Mouse (Mus musculus) liver, embryonic 11.5 days (tissue): ENCODE measurements at regions not wholly inside any gene's neighbourhood (a gene's known extent, or its start where the extent isn't known, plus 50 kb on each side); places are given as distances from the start of the nearest gene placed in this dataset.

Source experiments
- ATAC-seq: fragments of 200-750 bp; cut with Nextera tagmentation; replicated peaks from 2 replicates; pipeline ENCODE4 v1.8.0; 2017; ENCODE audit warnings: moderate number of reproducible peaks, mild to moderate bottlenecking, moderate TSS enrichment, moderate library complexity; ENCODE audit not compliant: low FRiP score
- DNase-seq: peaks from one replicate; pipeline ENCODE4 v3.0.0-alpha.2; 2017; ENCODE audit warnings: low spot score
- H3K27ac ChIP-seq: fragments of 300-500 bp; sonication (generic); 2 replicates; pipeline ENCODE4 v1.5.1; 2014; ENCODE audit warnings: mild to moderate bottlenecking, low read depth, low read length, control low read depth
- H3K27me3 ChIP-seq: fragments of 300-500 bp; sonication (generic); replicated peaks from 2 replicates; pipeline ENCODE4 v1.6.1; 2014; ENCODE audit warnings: low read length, mixed read lengths; ENCODE audit not compliant: control insufficient read depth, insufficient read depth
- H3K36me3 ChIP-seq: fragments of 300-500 bp; sonication (generic); 2 replicates; pipeline ENCODE4 v1.6.1; 2014; ENCODE audit warnings: mild to moderate bottlenecking, low read length, moderate library complexity, mixed read lengths; ENCODE audit not compliant: control insufficient read depth, insufficient read depth
- H3K4me1 ChIP-seq: fragments of 300-500 bp; sonication (generic); replicated peaks from 2 replicates; pipeline ENCODE4 v1.6.1; 2014; ENCODE audit warnings: low read length, mixed read lengths; ENCODE audit not compliant: control insufficient read depth, insufficient read depth
- H3K4me2 ChIP-seq: fragments of 300-500 bp; sonication (generic); 2 replicates; pipeline ENCODE4 v1.6.1; 2014; ENCODE audit warnings: mild to moderate bottlenecking, control low read depth, moderate library complexity
- H3K4me3 ChIP-seq: fragments of 300-500 bp; sonication (generic); 2 replicates; pipeline ENCODE4 v1.5.1; 2014; ENCODE audit warnings: low read depth, low read length, control low read depth
- H3K9ac ChIP-seq: fragments of 300-500 bp; sonication (generic); 2 replicates; pipeline ENCODE4 v1.6.1; 2014; ENCODE audit warnings: low read depth, low read length, control low read depth
- H3K9me3 ChIP-seq: fragments of 300-500 bp; sonication (generic); 2 replicates; pipeline ENCODE4 v1.6.1; 2016; ENCODE audit warnings: low read length, inconsistent platforms, mixed read lengths; ENCODE audit not compliant: control insufficient read depth
- WGBS: fragments of 180-500 bp; shearing (Covaris S2); extraction: QIAGEN DNeasy Blood & Tissue Kit; methylation state at CpG from one replicate; pipeline ENCODE4 v1.1.7; 2014; 5-methylcytosine and 5-hydroxymethylcytosine counted together

- no peak for ATAC-seq
- Histone ChIP-seq H3K27ac (no peak overlapping the region), H3K4me1 (no peaks in the 10 kb centered on the region), H3K4me2 (no peak overlapping the region), H3K36me3 (no peaks in the 10 kb centered on the region), H3K9me3 (no peaks in the 10 kb centered on the region), H3K4me3 (no peak overlapping the region), H3K27me3 (no peaks in the 10 kb centered on the region), H3K9ac (no peak overlapping the region)
- WGBS = 63% methylated on average over 7 of the region's 7 CpGs
- no peak for DNase-seq
Observed at GRCm38 (mm10) chr3:127995678-127996077, 99.6 kb upstream of the Fam241a start.

GRCm38 (mm10) chr3:127987583-127987982, 91.5 kb upstream of the Fam241a start:
- Histone ChIP-seq H3K4me2 (no peak overlapping the region), H3K9ac (no peak overlapping the region), H3K9me3 (no peaks in the 10 kb centered on the region), H3K27ac (no peak overlapping the region), H3K4me3 (no peak overlapping the region), H3K27me3 (no peaks in the 10 kb centered on the region), H3K36me3 (no peaks in the 10 kb centered on the region), H3K4me1 (no peaks in the 10 kb centered on the region)
- ATAC-seq = no peak
- WGBS = 59% methylated on average over 6 of the region's 6 CpGs
- no peak for DNase-seq

- H3K9me3 ChIP-seq = no peaks in the 10 kb centered on the region
- no peak overlapping the region for H3K4me2 ChIP-seq
- no peak overlapping the region for H3K4me3 ChIP-seq
- no peak for DNase-seq
- no peak overlapping the region for H3K27ac ChIP-seq
- H3K9ac ChIP-seq = no peak overlapping the region
- H3K36me3 ChIP-seq = no peaks in the 10 kb centered on the region
- no peak for ATAC-seq
- WGBS = 81% methylated on average over 3 of the region's 3 CpGs
- H3K4me1 ChIP-seq = no peaks in the 10 kb centered on the region
- no peaks in the 10 kb centered on the region for H3K27me3 ChIP-seq
Observed at GRCm38 (mm10) chr3:127985165-127985564, 89.0 kb upstream of the Fam241a start.

- no peak for ATAC-seq
- H3K4me1 ChIP-seq = no peaks in the 10 kb centered on the region
- no peaks in the 10 kb centered on the region for H3K36me3 ChIP-seq
- no peaks in the 10 kb centered on the region for H3K27me3 ChIP-seq
- H3K4me3 ChIP-seq = no peak overlapping the region
- no peak overlapping the region for H3K27ac ChIP-seq
- DNase-seq = no peak
- no peaks in the 10 kb centered on the region for H3K9me3 ChIP-seq
- 57% methylated on average over 6 of the region's 6 CpGs for WGBS
- H3K4me2 ChIP-seq = no peak overlapping the region
- H3K9ac ChIP-seq = no peak overlapping the region
Observed at GRCm38 (mm10) chr3:127977240-127977639, 81.1 kb upstream of the Fam241a start.

GRCm38 (mm10) chr3:127970891-127971290, 74.8 kb upstream of the Fam241a start:
- H3K27me3 ChIP-seq = no peaks in the 10 kb centered on the region
- no peaks in the 10 kb centered on the region for H3K9me3 ChIP-seq
- no peak overlapping the region for H3K9ac ChIP-seq
- H3K27ac ChIP-seq = no peak overlapping the region
- H3K4me1 ChIP-seq = no peaks in the 10 kb centered on the region
- DNase-seq = peak; percentile 68
- no peaks in the 10 kb centered on the region for H3K36me3 ChIP-seq
- 6% methylated on average over 5 of the region's 5 CpGs for WGBS
- no peak for ATAC-seq
- H3K4me2 ChIP-seq = no peak overlapping the region
- no peak overlapping the region for H3K4me3 ChIP-seq

- Histone ChIP-seq H3K4me1 (no peaks in the 10 kb centered on the region), H3K4me2 (no peak overlapping the region), H3K9ac (no peak overlapping the region), H3K27me3 (no peaks in the 10 kb centered on the region), H3K27ac (no peak overlapping the region), H3K4me3 (no peak overlapping the region), H3K9me3 (no peaks in the 10 kb centered on the region), H3K36me3 (no peaks in the 10 kb centered on the region)
- ATAC-seq (no peak), DNase-seq (no peak)
- 77% methylated on average over 10 of the region's 10 CpGs for WGBS
Observed at GRCm38 (mm10) chr3:127967170-127967569, 71.0 kb upstream of the Fam241a start.

- no peaks in the 10 kb centered on the region for H3K9me3 ChIP-seq
- WGBS = 87% methylated on average over 4 of the region's 4 CpGs
- H3K9ac ChIP-seq = no peak overlapping the region
- H3K27ac ChIP-seq = no peak overlapping the region
- no peaks in the 10 kb centered on the region for H3K36me3 ChIP-seq
- no peaks in the 10 kb centered on the region for H3K4me1 ChIP-seq
- ATAC-seq (no peak), DNase-seq (no peak)
- no peaks in the 10 kb centered on the region for H3K27me3 ChIP-seq
- H3K4me2 ChIP-seq = no peak overlapping the region
- H3K4me3 ChIP-seq = no peak overlapping the region
Observed at GRCm38 (mm10) chr3:127966214-127966613, 70.1 kb upstream of the Fam241a start.

GRCm38 (mm10) chr3:127958919-127959684, 63.0 kb upstream of the Fam241a start:
- ATAC-seq (no peak), DNase-seq (no peak)
- Histone ChIP-seq H3K36me3 (no peaks in the 10 kb centered on the region), H3K4me3 (no peak overlapping the region), H3K4me1 (no peaks in the 10 kb centered on the region), H3K4me2 (no peak overlapping the region), H3K27me3 (no peaks in the 10 kb centered on the region; the same call in 1 of the 2 replicates), H3K9me3 (no peaks in the 10 kb centered on the region), H3K9ac (no peak overlapping the region), H3K27ac (no peak overlapping the region)
- 32% methylated on average over 13 of the region's 13 CpGs for whole genome bisulfite sequencing

- 81% methylated on average over 4 of the region's 4 CpGs for WGBS
- H3K9ac ChIP-seq = no peak overlapping the region
- H3K27me3 ChIP-seq = no peaks in the 10 kb centered on the region; the same call in 1 of the 2 replicates
- no peaks in the 10 kb centered on the region for H3K4me1 ChIP-seq
- DNase-seq = no peak
- H3K9me3 ChIP-seq = no peaks in the 10 kb centered on the region
- H3K27ac ChIP-seq = no peak overlapping the region
- no peak for ATAC-seq
- no peak overlapping the region for H3K4me3 ChIP-seq
- H3K36me3 ChIP-seq = no peaks in the 10 kb centered on the region
- H3K4me2 ChIP-seq = no peak overlapping the region
Observed at GRCm38 (mm10) chr3:127954856-127955255, 58.7 kb upstream of the Fam241a start.
